Mouse (Mus musculus): ENCODE results near the gene Ugt1a1. TPM values are rescaled to one million over a fixed set of nuclear protein-coding genes. Genes with fewer than 3 reads are reported as not detected.
"Not testable (repeated sequence)": the region's sequence is repeated elsewhere in the genome, so short reads cannot be mapped to it uniquely, and the experiment has no call there.

Gene Ugt1a1
- polyA plus RNA-seq, 1 experiment from 2014 or later = not detected

GRCm38 (mm10) chr1:88223011-88223515 lies 11.3 kb downstream of the Ugt1a1 start:
- not testable (repeated sequence) for H3K36me3 ChIP-seq; H3K27me3 ChIP-seq (ENCODE audit: insufficient read depth, poor library complexity, severe bottlenecking); H3K4me3 ChIP-seq; H3K4me1 ChIP-seq (replicated peaks); H3K27ac ChIP-seq; DNase-seq (ENCODE audit: low spot score)
- H3K9me3 ChIP-seq = peaks cover 28% of the 10 kb centered on the region

- 57% methylated on average over 1 of the region's 1 CpGs for WGBS
- peak; percentile 6 for DNase-seq (ENCODE audit: low spot score)
- H3K36me3 ChIP-seq = no peaks in the 10 kb centered on the region
Measured at GRCm38 (mm10) chr1:88223591-88223990, 11.8 kb downstream of the Ugt1a1 start.

GRCm38 (mm10) chr1:88224029-88224776 lies 12.4 kb downstream of the Ugt1a1 start:
- Histone ChIP-seq H3K27me3 (ENCODE audit: insufficient read depth, poor library complexity, severe bottlenecking) (no peaks in the 10 kb centered on the region), H3K36me3 (no peaks in the 10 kb centered on the region), H3K9me3 (peaks cover 40% of the 10 kb centered on the region), H3K4me1 (replicated peaks) (no peaks in the 10 kb centered on the region), H3K27ac (no peak overlapping the region), H3K4me3 (no peak overlapping the region)
- WGBS = 71% methylated on average over 2 of the region's 2 CpGs
- no peak for DNase-seq (ENCODE audit: low spot score)

More at GRCm38 (mm10) chr1:88223591-88223990, 11.8 kb downstream of the Ugt1a1 start:
- Histone ChIP-seq H3K4me1 (replicated peaks) (no peaks in the 10 kb centered on the region), H3K27me3 (ENCODE audit: insufficient read depth, poor library complexity, severe bottlenecking) (no peaks in the 10 kb centered on the region), H3K4me3 (no peak overlapping the region), H3K9me3 (peaks cover 34% of the 10 kb centered on the region), H3K27ac (no peak overlapping the region)

- not testable (repeated sequence) for DNase-seq (ENCODE audit: low spot score); H3K27ac ChIP-seq; H3K4me3 ChIP-seq; H3K4me1 ChIP-seq (replicated peaks); H3K36me3 ChIP-seq; H3K27me3 ChIP-seq (ENCODE audit: insufficient read depth, poor library complexity, severe bottlenecking)
- H3K9me3 ChIP-seq = peaks cover 51% of the 10 kb centered on the region
- WGBS = 40% methylated on average over 2 of the region's 2 CpGs
Measured at GRCm38 (mm10) chr1:88225301-88225700, 13.5 kb downstream of the Ugt1a1 start.

GRCm38 (mm10) chr1:88225741-88226140 lies 14.0 kb downstream of the Ugt1a1 start:
- H3K27me3 ChIP-seq (ENCODE audit: insufficient read depth, poor library complexity, severe bottlenecking) = no peaks in the 10 kb centered on the region
- no peak overlapping the region for H3K27ac ChIP-seq
- H3K9me3 ChIP-seq = peaks cover 55% of the 10 kb centered on the region
- no peaks in the 10 kb centered on the region for H3K36me3 ChIP-seq
- no peak overlapping the region for H3K4me3 ChIP-seq
- DNase-seq (ENCODE audit: low spot score) = no peak
- H3K4me1 ChIP-seq (replicated peaks) = no peaks in the 10 kb centered on the region

- Histone ChIP-seq H3K27ac (no peak within 1 kb of the TSS), H3K4me3 (no peak within 1 kb of the TSS), H3K9me3 (peaks cover 66% of the 10 kb centered on the region), H3K4me1 (replicated peaks) (no peaks in the 10 kb centered on the region), H3K27me3 (ENCODE audit: insufficient read depth, poor library complexity, severe bottlenecking) (no peaks in the 10 kb centered on the region), H3K36me3 (no peaks in the 10 kb centered on the region)
- peak; percentile 2 for DNase-seq (ENCODE audit: low spot score)
- WGBS = 56% methylated on average over 5 of the region's 5 CpGs
Measured at GRCm38 (mm10) chr1:88226670-88227379, 15.1 kb downstream of the Ugt1a1 start, which contains the start of gene Mroh2a. Gene Mroh2a (plus strand): TSS chr1:88226986.

GRCm38 (mm10) chr1:88227482-88227881 lies 15.7 kb downstream of the Ugt1a1 start:
- Histone ChIP-seq H3K27me3 (ENCODE audit: insufficient read depth, poor library complexity, severe bottlenecking) (no peaks in the 10 kb centered on the region), H3K9me3 (peaks cover 73% of the 10 kb centered on the region), H3K4me3 (no peak overlapping the region), H3K27ac (no peak overlapping the region), H3K4me1 (replicated peaks) (no peaks in the 10 kb centered on the region), H3K36me3 (no peaks in the 10 kb centered on the region)
- 63% methylated on average over 2 of the region's 2 CpGs for WGBS
- no peak for DNase-seq (ENCODE audit: low spot score)

GRCm38 (mm10) chr1:88228121-88228520 lies 16.4 kb downstream of the Ugt1a1 start:
- H3K27ac ChIP-seq = no peak overlapping the region
- DNase-seq (ENCODE audit: low spot score) = no peak
- WGBS = 69% methylated on average over 7 of the region's 7 CpGs
- H3K4me1 ChIP-seq (replicated peaks) = no peaks in the 10 kb centered on the region
- H3K36me3 ChIP-seq = no peaks in the 10 kb centered on the region
- H3K9me3 ChIP-seq = peaks cover 79% of the 10 kb centered on the region
- no peaks in the 10 kb centered on the region for H3K27me3 ChIP-seq (ENCODE audit: insufficient read depth, poor library complexity, severe bottlenecking)
- no peak overlapping the region for H3K4me3 ChIP-seq

- WGBS = 76% methylated on average over 3 of the region's 3 CpGs
- no peak for DNase-seq (ENCODE audit: low spot score)
Measured at GRCm38 (mm10) chr1:88229566-88229965, 17.8 kb downstream of the Ugt1a1 start.

GRCm38 (mm10) chr1:88229986-88230385 lies 18.2 kb downstream of the Ugt1a1 start:
- peaks cover 98% of the 10 kb centered on the region for H3K9me3 ChIP-seq
- DNase-seq (ENCODE audit: low spot score) = no peak
- H3K36me3 ChIP-seq = no peaks in the 10 kb centered on the region
- H3K27me3 ChIP-seq (ENCODE audit: insufficient read depth, poor library complexity, severe bottlenecking) = no peaks in the 10 kb centered on the region
- WGBS = 87% methylated on average over 5 of the region's 5 CpGs
- no peaks in the 10 kb centered on the region for H3K4me1 ChIP-seq (replicated peaks)
- no peak overlapping the region for H3K27ac ChIP-seq
- no peak overlapping the region for H3K4me3 ChIP-seq

More at GRCm38 (mm10) chr1:88229566-88229965, 17.8 kb downstream of the Ugt1a1 start:
- H3K9me3 ChIP-seq = peaks cover 93% of the 10 kb centered on the region
- H3K27ac ChIP-seq = no peak overlapping the region
- H3K36me3 ChIP-seq = no peaks in the 10 kb centered on the region
- H3K27me3 ChIP-seq (ENCODE audit: insufficient read depth, poor library complexity, severe bottlenecking) = no peaks in the 10 kb centered on the region
- no peak overlapping the region for H3K4me3 ChIP-seq
- no peaks in the 10 kb centered on the region for H3K4me1 ChIP-seq (replicated peaks)

GRCm38 (mm10) chr1:88230421-88230820 lies 18.7 kb downstream of the Ugt1a1 start:
- Histone ChIP-seq H3K9me3 (peaks cover 100% of the 10 kb centered on the region), H3K27me3 (ENCODE audit: insufficient read depth, poor library complexity, severe bottlenecking) (no peaks in the 10 kb centered on the region), H3K4me3 (no peak overlapping the region), H3K27ac (no peak overlapping the region), H3K36me3 (no peaks in the 10 kb centered on the region), H3K4me1 (replicated peaks) (no peaks in the 10 kb centered on the region)
- DNase-seq (ENCODE audit: low spot score) = no peak
- WGBS = 74% methylated on average over 7 of the region's 7 CpGs

GRCm38 (mm10) chr1:88230981-88231802 lies 19.4 kb downstream of the Ugt1a1 start:
- H3K9me3 ChIP-seq = peaks cover 100% of the 10 kb centered on the region
- no peaks in the 10 kb centered on the region for H3K4me1 ChIP-seq (replicated peaks)
- no peak for DNase-seq (ENCODE audit: low spot score)
- no peak overlapping the region for H3K27ac ChIP-seq
- no peak overlapping the region for H3K4me3 ChIP-seq
- H3K27me3 ChIP-seq (ENCODE audit: insufficient read depth, poor library complexity, severe bottlenecking) = no peaks in the 10 kb centered on the region
- 76% methylated on average over 6 of the region's 6 CpGs for WGBS
- no peaks in the 10 kb centered on the region for H3K36me3 ChIP-seq

Measured in hindbrain, embryonic 10.5 days (tissue).